Mouse (Mus musculus) cortical plate, adult 2 months (tissue): ENCODE data around the gene Tpd52l2.

ENCODE experiments used
- CTCF ChIP-seq: fragments of 200-500 bp; IDR thresholded peaks from 2 replicates; pipeline ENCODE4 v1.5.1; 2011; ENCODE audit warnings: mild to moderate bottlenecking, control low read depth, low read length; ENCODE audit not compliant: insufficient read depth; ENCODE audit errors: extremely low read depth
- POLR2A ChIP-seq: fragments of 200-500 bp; IDR thresholded peaks from 2 replicates; pipeline ENCODE4 v1.6.1; 2011; ENCODE audit warnings: mild to moderate bottlenecking, low read length, control low read depth; ENCODE audit not compliant: insufficient read depth; ENCODE audit errors: extremely low read depth

- TF ChIP-seq CTCF (no peak), POLR2A (no peak)
Observed at GRCm38 (mm10) chr2:181509191-181509590, 12.2 kb downstream of the Tpd52l2 start.
